Mouse (Mus musculus) testis, postnatal 14 days (tissue): ENCODE measurements at regions not wholly inside any gene's neighbourhood (a gene's known extent, or its start where the extent isn't known, plus 50 kb on each side); places are given as distances from the start of the nearest gene placed in this dataset.

Experiments
- DNase-seq: peaks from one replicate; pipeline ENCODE4 v3.0.0; 2021; ENCODE audit warnings: low spot score

- no peak for DNase-seq
These were observed 62.7 kb downstream of the Lrrc30 start for GRCm38 (mm10) chr17:67569865-67570264.

- DNase-seq, result no peak
These were observed 66.3 kb downstream of the Lrrc30 start for GRCm38 (mm10) chr17:67566216-67566615.

GRCm38 (mm10) chr17:67565746-67566145 is 66.8 kb downstream of the Lrrc30 start:
- no peak for DNase-seq

GRCm38 (mm10) chr17:67564845-67565244 is 67.7 kb downstream of the Lrrc30 start:
- DNase-seq, result no peak

- DNase-seq, result no peak
These were observed 69.5 kb downstream of the Lrrc30 start for GRCm38 (mm10) chr17:67563036-67563435.

- DNase-seq, result no peak
These were observed 70.7 kb downstream of the Lrrc30 start for GRCm38 (mm10) chr17:67561802-67562201.

GRCm38 (mm10) chr17:67557351-67557870 is 75.1 kb downstream of the Lrrc30 start:
- peak; percentile 15 for DNase-seq

- no peak for DNase-seq
These were observed 79.9 kb downstream of the Lrrc30 start for GRCm38 (mm10) chr17:67552581-67553139.

- DNase-seq, result no peak
These were observed 83.4 kb downstream of the Lrrc30 start for GRCm38 (mm10) chr17:67548966-67549700.

- DNase-seq, result no peak
These were observed 88.1 kb downstream of the Lrrc30 start for GRCm38 (mm10) chr17:67544410-67544809.

- DNase-seq, result no peak
These were observed 100.2 kb downstream of the Lrrc30 start for GRCm38 (mm10) chr17:67532331-67532730.

- no peak for DNase-seq
These were observed 111.6 kb downstream of the Lrrc30 start for GRCm38 (mm10) chr17:67520848-67521411.

GRCm38 (mm10) chr17:67515601-67516147 is 116.8 kb downstream of the Lrrc30 start:
- DNase-seq, result no peak

GRCm38 (mm10) chr17:67514387-67515241 is 117.9 kb downstream of the Lrrc30 start:
- no peak for DNase-seq

- no peak for DNase-seq
These were observed 119.6 kb downstream of the Lrrc30 start for GRCm38 (mm10) chr17:67512699-67513450.

GRCm38 (mm10) chr17:67512008-67512407 is 120.5 kb downstream of the Lrrc30 start:
- no peak for DNase-seq

- no peak for DNase-seq
These were observed 122.6 kb downstream of the Lrrc30 start for GRCm38 (mm10) chr17:67509921-67510320.

GRCm38 (mm10) chr17:67509091-67509618 is 123.4 kb downstream of the Lrrc30 start:
- DNase-seq, result no peak

- no peak for DNase-seq
These were observed 124.2 kb downstream of the Lrrc30 start for GRCm38 (mm10) chr17:67508353-67508752.

- no peak for DNase-seq
These were observed 126.1 kb downstream of the Lrrc30 start for GRCm38 (mm10) chr17:67506466-67506865.

GRCm38 (mm10) chr17:67504502-67505033 is 128.0 kb downstream of the Lrrc30 start:
- DNase-seq, result no peak
